Mouse (Mus musculus) embryo, embryonic 10 days (tissue): ENCODE data around the gene 4930503B20Rik.

Experiments used
- DNase-seq: peaks from one replicate; pipeline ENCODE4 v3.0.0-alpha.2; 2015; ENCODE audit warnings: low spot score

Gene 4930503B20Rik

DNA sequence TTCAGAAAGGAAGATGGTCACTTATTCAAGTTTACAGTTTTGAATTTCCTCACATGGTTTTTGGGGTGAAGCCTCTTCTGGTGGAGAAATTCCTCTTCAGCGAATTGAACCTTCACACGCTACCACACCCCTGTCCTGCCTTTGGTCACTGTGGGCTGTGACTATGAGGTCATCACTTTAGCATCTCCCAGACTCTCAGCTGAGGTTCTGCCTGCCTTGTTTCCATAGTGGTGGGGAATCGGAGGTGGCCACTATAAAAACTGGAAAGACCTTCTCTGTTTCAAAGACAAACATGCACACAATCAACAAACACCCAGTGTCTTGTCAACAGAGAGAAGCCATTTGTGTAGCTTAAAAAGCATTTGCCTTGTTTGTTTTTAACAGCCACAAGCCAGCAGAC, at the start of gene 4930503B20Rik:
Gene 4930503B20Rik, minus strand, starts transcription at position 101 of the 400 bp plus-strand sequence.
- DNase-seq = no peak

DNA sequence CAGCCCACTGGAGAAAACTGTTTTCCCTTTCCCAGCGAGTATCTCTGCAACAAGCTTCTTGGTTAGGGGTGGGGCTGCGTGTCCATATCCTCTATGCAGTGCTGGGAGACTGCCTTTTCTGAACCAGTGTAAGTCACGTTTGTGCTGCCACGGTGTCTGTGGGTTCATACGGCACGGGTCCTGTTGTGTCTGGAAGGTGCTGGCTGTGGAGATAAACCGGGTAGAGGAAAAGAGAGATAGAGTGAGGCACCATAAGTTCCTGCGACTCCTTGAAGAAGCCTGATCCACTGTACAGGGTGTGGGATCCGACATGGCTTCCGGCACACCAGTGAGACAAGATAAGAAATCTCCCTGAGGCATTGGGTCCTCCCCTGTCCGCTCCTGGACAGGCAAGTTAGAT, 48.9 kb upstream of the 4930503B20Rik start:
- DNase-seq = no peak

DNA sequence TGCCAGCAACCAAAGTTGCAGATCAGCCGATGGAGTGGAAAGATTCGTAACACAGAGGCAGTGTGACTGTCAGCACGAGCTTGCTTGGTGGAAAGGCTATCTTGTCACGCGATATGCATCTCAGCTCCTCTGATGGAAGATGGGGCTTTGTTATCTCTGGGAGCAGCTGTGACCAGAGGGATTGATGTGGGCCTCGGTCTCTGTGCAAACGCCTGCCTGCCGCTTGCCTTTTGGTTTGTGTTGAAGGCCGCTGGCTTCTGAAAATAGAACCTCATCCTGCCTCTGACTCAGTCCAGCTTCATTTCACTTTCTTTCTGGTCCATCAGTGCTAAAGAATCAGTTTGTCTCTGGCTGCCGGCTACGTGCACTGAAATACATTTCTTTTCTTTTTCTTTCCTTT, 47.9 kb upstream of the 4930503B20Rik start:
- DNase-seq = no peak

DNA sequence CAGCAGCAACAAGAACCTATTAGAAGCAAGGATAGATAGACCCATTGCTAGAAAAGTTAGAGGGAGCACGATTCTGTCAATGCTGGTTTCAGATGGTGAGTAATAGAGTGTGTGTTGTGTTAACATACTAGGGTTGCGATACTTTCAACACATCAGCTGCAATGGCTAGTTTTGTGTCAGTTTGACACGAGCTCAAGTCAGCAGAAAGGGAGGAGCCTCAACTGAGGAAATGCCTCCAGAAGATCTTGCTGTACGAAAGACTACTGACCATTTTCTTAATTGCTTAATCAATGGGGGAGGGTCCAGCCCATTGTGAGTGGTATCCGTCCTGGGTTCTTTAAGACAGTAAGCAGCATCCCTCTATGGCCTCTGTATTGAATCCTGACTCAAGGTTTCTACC, 41.4 kb upstream of the 4930503B20Rik start:
- no peak for DNase-seq

DNA sequence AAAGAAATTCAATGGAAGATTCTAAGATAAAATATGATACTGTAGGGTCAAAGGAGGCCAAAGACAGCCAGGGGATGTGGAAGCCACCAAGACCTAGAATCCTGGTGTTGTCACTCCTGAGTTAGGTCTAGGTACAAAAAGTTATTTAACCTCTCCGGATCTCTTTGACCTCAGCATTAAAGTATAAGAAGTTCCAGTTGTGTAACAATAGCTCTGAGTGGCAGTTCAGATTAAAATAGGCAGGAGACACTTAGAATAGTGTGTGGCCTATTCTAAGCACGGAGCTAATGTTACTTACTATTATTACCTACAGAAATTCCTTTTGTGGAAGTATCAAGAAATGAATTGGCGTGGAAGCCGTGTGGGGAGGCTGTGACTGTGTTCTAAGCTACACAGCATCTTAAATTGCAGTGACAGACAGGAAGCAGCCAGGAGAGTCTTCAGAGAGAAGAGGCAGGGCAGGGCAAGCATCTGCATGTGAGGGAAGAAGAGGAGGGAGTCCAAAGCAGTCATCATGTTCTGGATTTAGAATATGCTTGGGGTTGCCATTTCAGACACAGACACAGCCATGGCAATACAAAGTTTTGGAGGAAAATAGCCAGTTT, 36.1 kb upstream of the 4930503B20Rik start:
- DNase-seq = no peak

DNA sequence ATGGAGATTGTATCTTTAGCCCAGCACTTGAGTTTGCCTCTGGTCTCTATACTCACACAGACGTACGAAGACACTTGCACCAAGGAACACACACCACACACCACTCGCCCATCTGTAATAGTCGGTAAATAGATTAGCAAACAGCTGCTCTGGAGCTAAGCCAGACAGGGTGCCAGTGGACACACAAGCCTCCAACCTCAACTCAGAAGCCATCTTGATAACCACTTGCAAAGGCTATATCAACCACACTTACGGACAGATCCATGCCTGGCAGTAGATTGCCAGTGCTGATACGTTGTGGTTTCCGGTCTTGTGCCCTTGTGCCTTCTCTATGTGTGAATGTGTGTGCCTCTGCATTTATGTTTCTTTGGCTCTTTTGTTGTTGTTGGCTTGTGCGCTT, 35.3 kb upstream of the 4930503B20Rik start:
- no peak for DNase-seq

DNA sequence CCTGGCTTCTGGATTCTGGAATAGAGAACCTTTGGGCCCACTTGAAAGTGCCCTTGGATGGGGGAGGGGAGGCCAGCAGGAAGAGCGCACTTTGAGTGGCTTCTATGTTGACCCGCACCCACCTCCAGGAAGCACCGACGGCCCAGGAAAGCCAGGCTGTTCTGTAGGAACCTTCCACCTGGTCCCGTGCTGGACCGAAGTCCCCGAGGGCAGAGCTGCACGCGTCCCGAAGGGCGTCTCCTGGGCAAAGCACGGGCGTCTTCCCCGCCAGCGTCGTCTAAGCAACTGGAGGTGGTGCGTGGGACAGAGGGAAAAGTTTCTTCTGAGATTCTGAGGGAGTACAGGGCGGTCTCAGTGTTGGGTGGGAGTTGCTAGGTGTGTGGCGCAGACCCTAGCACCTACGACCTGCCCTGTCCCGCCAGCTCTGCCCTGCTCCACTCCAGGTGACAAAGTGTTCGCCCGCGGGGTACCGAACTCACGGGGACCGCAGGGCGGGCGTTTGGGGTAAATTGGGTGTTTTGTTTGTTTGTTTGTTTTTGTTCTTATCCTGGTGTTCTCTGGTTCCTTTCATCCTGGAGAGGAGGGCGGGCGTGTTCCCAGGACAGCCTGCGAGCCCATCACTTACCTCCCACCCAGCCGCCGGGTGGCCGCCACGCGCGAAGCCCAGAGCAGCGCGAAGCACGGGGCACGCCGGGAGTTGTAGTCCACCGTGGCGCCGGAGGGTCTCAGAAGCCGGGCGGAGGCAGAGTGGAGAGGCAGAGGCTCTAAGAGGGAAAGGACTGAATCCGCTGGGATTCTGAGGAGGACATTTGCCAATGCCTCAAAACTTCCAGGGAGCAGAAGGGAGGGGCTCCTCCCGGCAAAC, 33.9 kb upstream of the 4930503B20Rik start, which contains the start of gene Samd13:
Gene Samd13, minus strand, starts transcription at position 782 of the 865 bp plus-strand sequence.
- peak; percentile 87 for DNase-seq

DNA sequence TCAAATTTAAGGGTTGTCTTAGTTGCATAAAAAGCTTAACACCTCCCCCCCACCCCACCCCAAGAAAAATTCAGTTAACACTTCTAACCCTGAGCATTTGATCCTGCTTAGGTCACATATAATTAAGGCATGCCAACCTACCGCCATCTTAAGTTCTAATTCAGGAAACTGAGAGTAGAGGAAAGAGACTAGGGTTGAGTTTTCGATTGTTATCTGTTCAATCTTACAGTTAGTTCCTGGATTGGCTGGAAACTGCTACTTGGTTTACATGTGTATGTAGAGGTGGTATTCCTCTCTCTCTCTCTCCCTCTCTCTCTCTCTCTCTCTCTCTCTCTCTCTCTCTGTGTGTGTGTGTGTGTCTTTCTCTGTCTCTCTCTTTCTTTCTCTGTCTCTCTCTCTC, 32.0 kb upstream of the 4930503B20Rik start:
- no peak for DNase-seq

DNA sequence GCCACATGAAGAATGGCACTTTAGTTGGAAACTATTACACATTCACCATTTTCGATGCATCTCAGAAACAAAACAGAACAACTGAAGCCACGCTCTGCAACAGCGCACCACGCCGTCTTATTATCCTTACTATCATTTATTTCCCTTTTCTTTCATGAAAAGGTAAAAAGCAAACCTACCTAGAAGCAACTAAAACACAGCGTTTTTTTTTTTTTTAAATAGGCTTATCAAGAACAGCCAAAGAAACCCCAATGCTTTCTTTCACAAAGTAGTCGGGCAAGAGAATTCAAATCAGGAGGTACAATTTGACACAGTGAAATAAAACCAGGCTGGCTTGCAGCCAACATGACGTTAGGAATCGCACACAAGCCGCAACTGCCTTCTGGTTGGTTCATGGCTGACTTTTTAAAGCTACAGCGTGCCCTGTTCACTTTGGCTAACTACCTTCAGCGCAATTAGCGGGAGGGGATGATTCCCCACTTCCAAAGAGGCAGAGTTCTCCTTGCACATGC, 31.1 kb upstream of the 4930503B20Rik start:
- peak; percentile 15 for DNase-seq

DNA sequence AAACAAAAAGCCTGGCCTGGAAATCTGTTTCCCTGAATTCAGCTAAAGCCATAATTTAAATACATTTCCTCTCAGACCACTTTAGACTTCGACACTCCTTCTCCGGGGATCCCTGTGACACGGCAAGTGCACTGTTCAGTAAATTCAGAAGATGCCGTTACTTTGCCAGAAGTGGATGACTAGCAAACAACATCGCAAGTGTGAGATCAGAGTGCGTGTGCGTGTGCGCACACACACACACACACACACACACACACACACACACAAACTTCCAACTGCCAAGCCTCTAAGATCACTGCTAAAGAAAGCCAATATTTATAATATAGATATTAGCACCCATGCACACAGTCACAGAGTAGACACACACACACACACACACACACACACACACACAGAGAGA, 30.6 kb upstream of the 4930503B20Rik start:
- no peak for DNase-seq

DNA sequence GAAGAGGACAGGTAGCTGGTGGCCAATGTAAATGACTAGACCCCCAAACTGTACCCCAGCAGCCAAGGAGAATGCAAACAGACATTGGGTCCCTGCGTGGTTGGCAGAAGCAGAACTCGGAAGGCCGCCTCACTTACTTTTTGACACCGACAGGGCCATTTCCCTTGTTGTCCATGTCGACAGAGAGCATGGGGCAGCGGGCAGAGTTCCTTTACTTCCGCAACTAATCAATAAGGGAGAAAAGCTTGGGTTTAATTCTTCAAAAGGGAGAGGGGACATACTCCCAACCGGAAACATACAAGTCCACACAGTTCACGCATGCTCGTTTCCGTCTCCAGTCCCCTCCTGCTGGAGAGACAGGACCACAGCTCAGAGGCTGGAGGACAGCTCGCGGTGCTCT, 29.5 kb upstream of the 4930503B20Rik start:
- DNase-seq = no peak

DNA sequence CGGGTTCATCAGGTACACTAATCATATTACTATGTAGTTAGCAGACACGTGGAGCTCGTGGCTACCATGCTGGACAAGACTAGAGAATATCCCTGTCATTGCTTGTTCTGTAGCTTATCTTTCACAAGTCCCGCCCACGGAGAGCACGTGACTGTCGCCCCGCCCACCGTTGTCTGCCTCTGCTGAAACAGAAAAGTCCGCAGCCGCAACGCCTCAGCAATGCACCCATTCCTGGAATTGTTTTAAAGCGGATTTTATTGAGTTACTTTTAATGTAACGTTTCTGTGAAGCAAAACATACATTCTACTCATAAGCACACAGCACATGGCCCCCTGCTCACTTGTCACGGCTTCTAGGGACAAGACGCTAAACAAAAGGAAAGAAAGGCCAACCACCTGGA, 28.5 kb upstream of the 4930503B20Rik start:
- DNase-seq = no peak

DNA sequence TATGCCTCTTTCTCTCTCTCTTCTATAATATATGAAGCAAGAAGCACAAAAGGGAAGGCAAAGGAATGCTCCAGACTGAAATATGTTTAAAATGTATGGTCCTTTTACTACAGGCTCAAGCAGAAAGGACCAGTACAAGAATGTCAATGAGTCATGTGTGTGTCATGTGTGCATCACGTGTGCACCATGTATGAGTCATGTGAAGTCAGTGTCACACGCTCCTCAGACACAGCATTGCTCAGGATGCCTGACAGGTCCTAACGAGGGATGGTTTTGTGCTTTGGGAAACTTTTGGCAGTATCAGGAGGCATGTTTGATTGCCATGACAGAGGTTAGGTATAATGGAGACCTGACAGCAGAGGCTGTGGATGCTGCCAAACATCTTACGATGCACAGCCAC, 25.1 kb upstream of the 4930503B20Rik start:
- no peak for DNase-seq

DNA sequence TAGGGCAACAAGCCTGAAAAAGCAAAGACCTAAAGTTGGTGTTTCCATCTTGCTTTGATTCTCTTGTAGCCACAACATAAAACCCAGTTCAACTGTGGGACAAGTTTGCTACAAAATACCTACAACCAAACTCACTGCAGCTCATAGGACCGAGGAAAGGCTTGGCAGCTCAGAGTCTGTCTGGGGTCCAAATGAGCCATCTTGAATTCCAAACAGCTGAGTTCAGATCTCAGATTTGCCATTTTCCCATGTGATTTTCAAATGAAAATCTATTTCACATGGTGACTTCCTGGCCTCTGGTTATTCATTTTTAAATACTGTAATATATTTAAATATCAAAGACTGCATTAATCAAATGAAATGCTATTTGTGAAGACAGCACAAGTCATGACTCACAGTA, 24.0 kb upstream of the 4930503B20Rik start:
- no peak for DNase-seq

DNA sequence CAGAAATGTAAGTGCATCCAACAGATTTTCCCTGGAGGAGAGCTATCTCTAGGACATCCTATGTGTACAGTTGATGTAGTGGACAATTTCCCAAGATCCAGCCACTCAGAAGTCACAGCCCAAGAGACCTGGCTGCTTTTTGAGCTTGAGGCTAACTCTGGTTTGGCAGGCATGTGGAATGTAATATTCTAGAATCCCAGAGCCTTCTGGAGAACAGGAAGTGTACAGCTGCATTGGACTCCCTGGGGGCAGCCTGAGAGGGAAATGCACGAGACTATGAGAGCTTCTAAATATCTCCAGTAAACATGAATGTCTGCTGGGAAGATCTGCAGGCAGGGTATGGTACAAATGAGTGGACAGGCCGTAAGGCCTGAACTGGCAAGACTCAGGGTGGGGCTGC, 20.0 kb upstream of the 4930503B20Rik start:
- DNase-seq = no peak

DNA sequence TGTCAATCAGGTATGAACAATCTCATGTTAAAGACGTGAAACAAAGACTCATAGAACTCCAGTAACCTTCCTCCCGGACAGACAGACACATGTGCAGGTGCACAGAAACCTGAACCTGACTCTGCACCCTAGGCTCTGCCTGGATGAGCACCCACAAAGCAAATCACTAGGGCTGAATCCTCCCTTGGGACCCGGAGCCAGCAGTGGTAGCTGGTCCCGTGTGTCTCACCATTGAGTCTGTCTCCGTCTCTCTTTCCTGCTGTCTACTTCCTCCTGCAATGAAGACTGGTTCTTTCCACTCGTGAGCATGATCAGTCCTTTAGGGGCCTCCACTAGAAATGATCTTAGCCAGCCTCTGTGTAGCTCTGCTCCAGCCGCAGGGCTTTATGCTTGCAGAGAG, 10.8 kb upstream of the 4930503B20Rik start:
- DNase-seq = no peak

DNA sequence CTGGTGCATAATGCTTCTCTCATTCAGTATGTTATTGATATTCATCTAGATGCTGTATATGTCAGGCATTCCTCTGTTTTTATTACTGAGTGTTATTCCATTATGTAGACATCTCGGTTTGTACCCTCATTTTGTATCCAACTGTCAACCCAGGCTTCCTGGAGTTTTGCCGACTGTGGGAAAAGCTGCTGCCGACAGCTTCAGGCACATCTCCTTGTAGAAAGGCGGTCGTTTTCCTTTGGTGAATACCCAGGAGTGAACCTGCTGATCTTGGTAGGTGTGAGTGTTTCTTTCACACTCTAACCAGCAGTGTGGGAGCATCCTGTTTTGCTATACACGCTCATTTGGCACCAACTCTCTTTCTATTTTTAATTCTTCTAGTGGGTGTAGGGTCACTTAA, 9.9 kb upstream of the 4930503B20Rik start:
- DNase-seq = no peak

DNA sequence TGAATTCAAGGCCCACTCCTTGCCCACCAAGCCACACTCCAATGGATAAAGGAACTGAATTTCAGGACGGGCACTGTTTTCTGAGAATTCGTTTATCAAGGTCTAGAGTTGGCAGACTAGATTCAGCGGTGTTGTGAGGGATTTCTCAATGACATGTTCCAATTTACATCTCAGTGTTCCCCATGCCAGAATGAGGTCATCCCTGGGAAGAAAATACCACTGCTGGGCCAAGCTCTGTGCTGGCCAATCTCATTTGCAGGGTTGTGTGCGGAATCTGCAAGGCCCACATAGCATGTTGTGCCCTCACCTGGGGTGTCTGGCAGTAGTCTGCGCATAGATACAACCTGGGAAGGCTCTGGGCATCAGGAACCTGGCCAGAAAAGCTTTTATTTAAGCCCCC, 8.2 kb upstream of the 4930503B20Rik start:
- DNase-seq = no peak

DNA sequence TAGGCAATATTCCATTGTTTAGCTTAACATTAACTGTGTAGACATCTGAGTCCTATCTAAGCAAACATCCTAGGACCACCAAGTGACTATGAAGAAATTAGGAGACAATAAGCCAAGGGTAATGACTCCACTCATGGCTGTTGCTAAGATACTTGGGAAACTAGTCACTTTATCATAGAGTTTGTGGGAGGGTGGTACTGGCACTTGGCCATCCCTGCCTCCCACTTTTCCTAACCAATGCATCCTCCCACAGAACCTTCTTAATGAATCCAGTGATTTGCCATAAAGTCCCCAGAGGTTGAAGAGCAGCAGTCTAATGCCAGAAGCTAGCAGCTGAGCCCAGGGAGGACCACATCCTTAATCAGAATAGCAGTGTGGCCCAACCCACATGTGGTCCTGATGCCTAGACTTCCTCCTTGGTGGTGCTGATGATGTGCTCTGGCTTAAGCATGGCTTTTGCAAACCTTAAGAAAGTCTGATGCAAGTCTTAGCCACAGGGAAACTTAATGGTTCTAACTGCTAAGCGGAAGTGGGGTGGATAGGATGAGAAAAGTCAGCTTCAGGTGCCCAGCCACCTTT, 7.0 kb upstream of the 4930503B20Rik start:
- no peak for DNase-seq

DNA sequence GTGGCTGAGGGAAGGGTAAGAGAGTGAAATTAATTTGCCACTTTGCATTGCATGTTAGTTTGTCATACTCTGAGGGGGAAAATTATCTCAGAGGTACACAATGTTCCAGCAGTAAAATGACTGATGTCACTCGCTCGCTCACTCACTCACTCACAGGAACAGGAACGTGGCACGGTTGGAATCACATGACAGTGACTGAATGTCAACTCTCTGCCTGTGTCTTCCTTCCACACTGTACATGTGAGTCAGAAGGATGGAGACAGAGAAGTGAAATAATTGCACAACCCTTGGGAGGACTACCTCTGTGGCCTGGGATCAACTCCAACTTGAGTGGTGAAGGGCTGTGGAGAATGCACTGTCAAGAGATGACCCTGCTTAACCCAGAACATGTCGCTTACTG, 6.3 kb upstream of the 4930503B20Rik start:
- no peak for DNase-seq

DNA sequence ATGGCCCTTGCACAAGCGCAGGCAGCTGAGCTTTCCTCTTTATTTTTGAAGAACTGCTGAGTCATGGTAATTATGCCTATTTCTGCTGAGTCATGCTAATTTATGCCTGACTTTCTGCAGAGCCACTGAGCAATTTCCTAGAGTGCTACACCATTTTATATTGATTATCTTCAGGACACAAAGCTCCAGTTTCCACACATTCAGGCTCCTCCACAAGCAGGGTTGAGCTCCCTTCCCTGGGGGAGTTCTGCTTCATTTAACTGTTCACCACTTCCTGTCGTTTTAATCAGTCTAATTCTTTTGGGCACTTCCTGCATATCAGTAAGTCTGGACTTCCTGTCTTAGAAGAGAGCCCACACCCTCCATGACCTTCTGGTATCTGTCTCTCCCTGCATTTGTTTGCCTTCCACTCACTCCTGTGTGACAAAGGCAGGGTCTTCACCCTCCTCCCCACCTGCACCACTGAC, 4.0 kb upstream of the 4930503B20Rik start:
- DNase-seq = peak; percentile 20

DNA sequence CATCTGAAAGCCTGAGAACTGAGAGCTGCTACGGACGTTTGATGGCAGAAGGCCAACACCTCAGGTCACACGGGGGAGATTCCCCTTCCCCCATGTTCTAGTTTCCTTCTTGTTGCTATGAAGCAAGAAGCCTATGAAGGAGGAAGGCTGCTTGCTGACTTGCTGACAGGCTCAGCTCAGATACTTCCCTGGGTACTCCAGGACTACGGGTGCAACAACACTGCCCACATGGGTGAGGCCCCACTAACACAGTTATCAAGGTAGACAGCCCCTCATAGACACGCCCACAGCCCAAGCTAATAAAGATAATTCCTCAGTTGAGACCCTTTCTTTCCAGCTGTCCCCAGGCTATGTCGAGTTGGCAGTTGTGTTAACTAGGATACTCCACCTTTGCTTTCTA, 2.6 kb upstream of the 4930503B20Rik start:
- DNase-seq = no peak

DNA sequence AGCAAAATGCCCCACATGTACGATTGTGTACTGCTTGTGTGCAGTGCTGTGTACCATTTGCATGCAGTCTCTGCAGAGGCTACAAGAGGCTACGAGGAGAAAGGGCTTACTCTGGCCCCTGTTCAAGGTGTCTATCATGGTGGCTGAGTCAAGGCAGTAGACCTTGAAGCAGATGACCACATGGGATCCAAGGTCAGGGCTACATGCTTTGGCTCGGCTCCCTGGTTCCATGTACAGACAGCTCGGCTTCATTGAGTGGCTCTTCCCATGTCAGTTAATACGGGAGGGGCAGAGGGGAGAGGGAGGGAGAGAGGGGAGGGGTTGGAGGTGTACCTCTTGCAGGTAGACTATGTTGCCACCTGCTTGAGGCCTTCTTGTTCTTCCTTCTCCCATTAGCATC, 1.3 kb upstream of the 4930503B20Rik start:
- DNase-seq = no peak
